In genomic region chr16:92440229-92440628, GRCm38 (mm10) we compare ENCODE assay signal across 21 mouse cellular contexts. TPM values are rescaled to one million over a fixed set of nuclear protein-coding genes. Genes with fewer than 3 reads are reported as not detected.
DNase-seq lines count a peak whose midpoint lies in the region; ATAC-seq and TF ChIP-seq lines count a peak whose summit lies in the region.
"Had no signal": no experiment of that assay in that cellular context is flagged by ENCODE, and none has a peak within 500 bp of the region (broad histone marks: within the 10 kb centered on the region; RNA-seq: fewer than 3 reads in every experiment).

No protein-coding gene starts in this region.

- H3K79me2 ChIP-seq in MEL (ENCODE audit: control insufficient read depth, insufficient read depth, low read length, poor library complexity) = no peaks in the 10 kb centered on the region

- 84% methylated on average over 8 of the region's 8 CpGs for WGBS in midbrain, embryonic 10.5 days
- WGBS in midbrain, embryonic 16.5 days = 73% methylated on average over 7 of the region's 8 CpGs
- 79% methylated on average over 8 of the region's 8 CpGs for WGBS in forebrain, embryonic 15.5 days

- peak overlapping the region; percentile 55 for H3K27ac ChIP-seq in midbrain, embryonic 10.5 days (replicated peaks)
- no peak overlapping the region for H3K27ac ChIP-seq in midbrain, embryonic 16.5 days (ENCODE audit: low read length)
- no peak overlapping the region for H3K27ac ChIP-seq in MEL (ENCODE audit: control insufficient read depth, low read depth, low read length)
- H3K27ac ChIP-seq in embryonic fibroblast, embryonic 13.5 days (ENCODE audit: insufficient read depth, low read length) = 0 out of 2 replicates have a peak overlapping the region, but pooled peaks have one; percentile 6
- H3K27ac ChIP-seq in forebrain, embryonic 15.5 days (replicated peaks) = no peak overlapping the region
- H3K27ac ChIP-seq: embryonic facial prominence, embryonic 13.5 days; neural tube, embryonic 15.5 days had no signal

- H3K4me2 ChIP-seq in midbrain, embryonic 16.5 days (ENCODE audit: low read length) = no peak overlapping the region
- H3K4me2 ChIP-seq in forebrain, embryonic 15.5 days (replicated peaks) = no peak overlapping the region
- H3K4me2 ChIP-seq: embryonic facial prominence, embryonic 13.5 days; neural tube, embryonic 15.5 days had no signal

- H3K9me3 ChIP-seq in midbrain, embryonic 10.5 days (replicated peaks) = no peaks in the 10 kb centered on the region
- H3K9me3 ChIP-seq in midbrain, embryonic 16.5 days (replicated peaks; ENCODE audit: control insufficient read depth, low read length, poor library complexity, severe bottlenecking) = no peaks in the 10 kb centered on the region
- no peaks in the 10 kb centered on the region for H3K9me3 ChIP-seq in MEL (replicated peaks; ENCODE audit: insufficient read depth, low read length)
- H3K9me3 ChIP-seq in forebrain, embryonic 15.5 days = no peaks in the 10 kb centered on the region
- H3K9me3 ChIP-seq: embryonic facial prominence, embryonic 13.5 days; G1E; neural tube, embryonic 15.5 days had no signal

- DNase-seq in midbrain, embryonic 10.5 days (ENCODE audit: low spot score) = no peak
- DNase-seq in MEL (ENCODE audit: low read depth, low spot score) = peak; percentile 39
- DNase-seq in splenic B cell, adult 2 months (ENCODE audit: low read depth, low spot score) = peak; percentile 39
- no peak for DNase-seq in ovary, postnatal 14 days (ENCODE audit: low spot score)
- DNase-seq: cerebellum, adult 9-10 months; heart, adult 11 months; heart, postnatal 36 days; kidney, adult 18-20 months; kidney, postnatal 10 days; liver; liver, postnatal 0 days; lung, postnatal 10 days; right cerebral cortex, postnatal 14 days; spleen, adult 18-20 months had no signal

- H3K4me3 ChIP-seq in midbrain, embryonic 10.5 days = no peak overlapping the region
- H3K4me3 ChIP-seq in midbrain, embryonic 16.5 days (ENCODE audit: low read depth, low read length) = no peak overlapping the region
- no peak overlapping the region for H3K4me3 ChIP-seq in MEL (ENCODE audit: control insufficient read depth in 1 of 2, insufficient read depth in 1 of 2, low read depth in 2 of 2, low read length in 2 of 2)
- no peak overlapping the region for H3K4me3 ChIP-seq in embryonic fibroblast, embryonic 13.5 days (ENCODE audit: insufficient read depth, low read length)
- H3K4me3 ChIP-seq in forebrain, embryonic 15.5 days = no peak overlapping the region
- H3K4me3 ChIP-seq: embryonic facial prominence, embryonic 13.5 days; neural tube, embryonic 15.5 days had no signal

- no peak overlapping the region for H3K9ac ChIP-seq in midbrain, embryonic 16.5 days (ENCODE audit: low read depth, low read length)
- no peak overlapping the region for H3K9ac ChIP-seq in MEL (ENCODE audit: control insufficient read depth, low read depth, low read length, poor library complexity, severe bottlenecking)
- no peak overlapping the region for H3K9ac ChIP-seq in forebrain, embryonic 15.5 days (replicated peaks)
- H3K9ac ChIP-seq: embryonic facial prominence, embryonic 13.5 days; liver, postnatal 0 days; neural tube, embryonic 15.5 days had no signal

- no peak for TF ChIP-seq EP300 in MEL (IDR thresholded peaks at IDR 0.05; ENCODE audit: low read depth in 1 of 2, low read length in 2 of 2)

- H3K27me3 ChIP-seq in midbrain, embryonic 10.5 days (ENCODE audit: low read depth, poor library complexity, severe bottlenecking) = no peaks in the 10 kb centered on the region
- H3K27me3 ChIP-seq in midbrain, embryonic 16.5 days (ENCODE audit: control insufficient read depth, insufficient read depth, low read depth, low read length) = no peaks in the 10 kb centered on the region
- H3K27me3 ChIP-seq in MEL (ENCODE audit: control insufficient read depth in 1 of 2, insufficient read depth in 2 of 2, low read length in 2 of 2) = no peaks in the 10 kb centered on the region
- H3K27me3 ChIP-seq in splenic B cell, adult 2 months (ENCODE audit: control insufficient read depth, insufficient read depth, low read length, poor library complexity, severe bottlenecking) = no peaks in the 10 kb centered on the region
- H3K27me3 ChIP-seq in forebrain, embryonic 15.5 days = no peaks in the 10 kb centered on the region
- H3K27me3 ChIP-seq: embryonic facial prominence, embryonic 13.5 days; neural tube, embryonic 15.5 days had no signal

- ATAC-seq in midbrain, embryonic 16.5 days = no peak
- no peak for ATAC-seq in forebrain, embryonic 15.5 days (replicated peaks)
- ATAC-seq: CD4-positive, CD25-positive, alpha-beta regulatory T cell, adult 4 months; liver, postnatal 0 days had no signal

- H3K36me3 ChIP-seq in midbrain, embryonic 10.5 days = 0 out of 2 replicates have a peak, but pooled peaks cover 3% of the 10 kb centered on the region
- H3K36me3 ChIP-seq in midbrain, embryonic 16.5 days (ENCODE audit: control insufficient read depth, insufficient read depth, low read length) = no peaks in the 10 kb centered on the region
- peaks cover 0 to 6% of the 10 kb centered on the region in 2 experiments; a peak in 2 of 4 replicates for H3K36me3 ChIP-seq in MEL (ENCODE audit: control insufficient read depth in 1 of 2, insufficient read depth in 2 of 2, low read length in 2 of 2)
- H3K36me3 ChIP-seq in splenic B cell, adult 2 months (ENCODE audit: control insufficient read depth, insufficient read depth, low read length, poor library complexity, severe bottlenecking) = no peaks in the 10 kb centered on the region
- H3K36me3 ChIP-seq in forebrain, embryonic 15.5 days = no peaks in the 10 kb centered on the region
- H3K36me3 ChIP-seq: embryonic facial prominence, embryonic 13.5 days; neural tube, embryonic 15.5 days had no signal

- TF ChIP-seq CTCF in MEL (IDR thresholded peaks at IDR 0.05 in 2 of 3, conservative IDR thresholded peaks at IDR 0.05 in 1 of 3; ENCODE audit: control insufficient read depth in 1 of 3, insufficient read depth in 1 of 3, low read depth in 2 of 3, low read length in 3 of 3, poor library complexity in 1 of 3, severe bottlenecking in 1 of 3) = no peak
- no peak for TF ChIP-seq CTCF in embryonic fibroblast, embryonic 13.5 days (IDR thresholded peaks at IDR 0.05; ENCODE audit: borderline replicate concordance, insufficient read depth, low read length)

- H3K4me1 ChIP-seq in midbrain, embryonic 10.5 days = peaks cover 32% of the 10 kb centered on the region
- H3K4me1 ChIP-seq in midbrain, embryonic 16.5 days (ENCODE audit: control insufficient read depth, insufficient read depth, low read length) = peaks cover 14% of the 10 kb centered on the region
- H3K4me1 ChIP-seq in MEL (ENCODE audit: control insufficient read depth in 1 of 2, insufficient read depth in 2 of 2, low read length in 2 of 2) = peaks cover 0 to 14% of the 10 kb centered on the region in 2 experiments; a peak in 2 of 4 replicates
- 0 out of 2 replicates have a peak, but pooled peaks cover 5% of the 10 kb centered on the region for H3K4me1 ChIP-seq in embryonic fibroblast, embryonic 13.5 days (ENCODE audit: control insufficient read depth, insufficient read depth, low read length)
- H3K4me1 ChIP-seq in forebrain, embryonic 15.5 days = peaks cover 11% of the 10 kb centered on the region; the same call in 1 of the 2 replicates

- TF ChIP-seq RAD21 in MEL (IDR thresholded peaks at IDR 0.05; ENCODE audit: low read depth, low read length) = no peak

- no peak for TF ChIP-seq POLR2A in MEL (IDR thresholded peaks at IDR 0.05; ENCODE audit: control insufficient read depth in 1 of 2, insufficient read depth in 1 of 2, low read depth in 1 of 2, low read length in 2 of 2, poor library complexity in 1 of 2)
- TF ChIP-seq POLR2A in embryonic fibroblast, embryonic 13.5 days (IDR thresholded peaks at IDR 0.05; ENCODE audit: low read depth, low read length) = no peak

TF ChIP-seq in MEL, 35 proteins besides CTCF, POLR2A, EP300 and RAD21:
- TF ChIP-seq JUND (IDR thresholded peaks at IDR 0.05; ENCODE audit: low read depth, low read length) (peak; percentile 98), POLR2AphosphoS2 (IDR thresholded peaks at IDR 0.05; ENCODE audit: low read length) (no peak), ZC3H11A (IDR thresholded peaks at IDR 0.05; ENCODE audit: low read depth, low read length) (no peak), GABPA (IDR thresholded peaks at IDR 0.05; ENCODE audit: low read depth, low read length) (no peak), ETS1 (IDR thresholded peaks at IDR 0.05; ENCODE audit: low read depth, low read length) (no peak), RCOR1 (IDR thresholded peaks at IDR 0.05; ENCODE audit: low read depth, low read length) (no peak), MYC (IDR thresholded peaks at IDR 0.05; ENCODE audit: low read depth, low read length) (no peak)

RNA-seq across cellular contexts. Expression of gene Rcan1, which starts 30.4 kb away (rescaled TPM):
- 38.8 and 40.6 TPM in 2 replicates for polyA plus RNA-seq in midbrain, embryonic 10.5 days (2016; fragmentation: Nextera tagmentation; extraction: Ambion mirVana)
- polyA plus RNA-seq in midbrain, embryonic 16.5 days (2015; fragmentation: Nextera tagmentation; extraction: Ambion mirVana) = 76.3 and 80.8 TPM in 2 replicates
- 7.5 and 9.5 TPM in 2 replicates for total RNA-seq in MEL (2012; rRNA removed)
- 10 to 100 TPM in 1 of 2 experiments, not detected in 1; 14.6 TPM for polyA plus RNA-seq in MEL (2012; ENCODE audit: insufficient read depth in 1 of 2, insufficient read length in 2 of 2, low read depth in 1 of 2, low replicate concordance in 2 of 2, missing spikeins in 1 of 2)
- polyA plus RNA-seq in embryonic fibroblast, embryonic 13.5 days (2011; ENCODE audit: insufficient read length, low read depth, missing spikeins) = 25.9 and 35.3 TPM in 2 replicates
- 49.8 and 52.8 TPM in 2 replicates for polyA plus RNA-seq in forebrain, embryonic 15.5 days (2015; fragmentation: Nextera tagmentation; extraction: Ambion mirVana)

RNA-seq across cellular contexts. Expression of gene Clic6, which starts 45.3 kb away (rescaled TPM):
- polyA plus RNA-seq in midbrain, embryonic 10.5 days (2016; fragmentation: Nextera tagmentation; extraction: Ambion mirVana) = 1.5 and 2.1 TPM in 2 replicates
- 2.7 and 3.2 TPM in 2 replicates for polyA plus RNA-seq in midbrain, embryonic 16.5 days (2015; fragmentation: Nextera tagmentation; extraction: Ambion mirVana)
- not detected in 2 replicates for total RNA-seq in MEL (2012; rRNA removed)
- polyA plus RNA-seq in MEL (2012; ENCODE audit: insufficient read depth in 1 of 2, insufficient read length in 2 of 2, low read depth in 1 of 2, low replicate concordance in 2 of 2, missing spikeins in 1 of 2) = not detected
- polyA plus RNA-seq in embryonic fibroblast, embryonic 13.5 days (2011; ENCODE audit: insufficient read length, low read depth, missing spikeins) = not detected in 2 replicates
- polyA plus RNA-seq in forebrain, embryonic 15.5 days (2015; fragmentation: Nextera tagmentation; extraction: Ambion mirVana) = 4.0 and 9.0 TPM in 2 replicates
- polyA plus RNA-seq: CD4-positive, CD25-positive, alpha-beta regulatory T cell, adult 4 months had no signal

Comparison
In these comparisons a context has a peak if more than half of its experiments do, and no peak if none do; other contexts are left out.
1. H3K27ac ChIP-seq: peak in midbrain, embryonic 10.5 days (single experiment) and embryonic fibroblast, embryonic 13.5 days (single experiment); none in midbrain, embryonic 16.5 days (single experiment), MEL (single experiment) and forebrain, embryonic 15.5 days (single experiment).
2. DNase-seq: peak in MEL (single experiment) and splenic B cell, adult 2 months (single experiment); none in midbrain, embryonic 10.5 days (single experiment) and ovary, postnatal 14 days (single experiment).